Mouse (Mus musculus): ENCODE measurements around the gene Rbfox1.

Gene Rbfox1

DNA sequence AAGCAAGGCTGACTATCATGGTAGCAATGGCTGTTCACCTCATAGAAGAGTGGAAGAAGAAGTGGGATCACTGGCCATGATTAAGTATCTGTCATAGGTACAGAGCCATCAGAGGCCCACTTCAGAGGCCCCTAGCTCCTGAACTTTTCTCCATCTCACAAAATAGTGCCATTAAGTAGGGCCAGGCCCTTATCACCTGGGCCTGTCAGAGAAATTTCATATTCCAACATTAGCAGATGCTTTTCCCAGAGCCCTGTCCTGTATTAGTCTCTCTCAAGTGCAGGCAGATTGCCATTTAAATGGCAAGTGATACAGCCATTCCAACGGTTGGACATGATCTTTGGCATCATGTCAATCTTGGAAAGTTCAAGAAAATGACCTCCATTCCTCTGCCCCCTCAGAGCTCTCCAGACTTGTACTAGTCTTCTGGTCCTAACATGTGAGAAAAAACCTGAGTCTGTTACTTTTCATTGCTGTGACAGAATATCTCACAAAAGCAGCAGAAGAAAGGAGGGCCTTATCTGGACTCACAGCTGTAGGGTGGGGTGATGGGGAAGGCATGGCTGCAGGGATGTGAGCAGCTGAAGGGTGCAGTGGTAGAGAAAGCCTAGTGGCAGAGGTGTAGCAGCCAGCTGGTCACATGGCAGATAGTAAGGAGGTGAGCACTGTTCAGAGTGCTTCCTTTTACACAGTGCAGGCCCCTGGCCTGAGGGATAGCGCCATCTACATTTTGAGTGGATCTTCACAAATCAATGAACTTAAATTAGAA is 210.6 kb downstream of the Rbfox1 start:
- no peak for DNase-seq (ENCODE audit: low read depth, low spot score)

DNA sequence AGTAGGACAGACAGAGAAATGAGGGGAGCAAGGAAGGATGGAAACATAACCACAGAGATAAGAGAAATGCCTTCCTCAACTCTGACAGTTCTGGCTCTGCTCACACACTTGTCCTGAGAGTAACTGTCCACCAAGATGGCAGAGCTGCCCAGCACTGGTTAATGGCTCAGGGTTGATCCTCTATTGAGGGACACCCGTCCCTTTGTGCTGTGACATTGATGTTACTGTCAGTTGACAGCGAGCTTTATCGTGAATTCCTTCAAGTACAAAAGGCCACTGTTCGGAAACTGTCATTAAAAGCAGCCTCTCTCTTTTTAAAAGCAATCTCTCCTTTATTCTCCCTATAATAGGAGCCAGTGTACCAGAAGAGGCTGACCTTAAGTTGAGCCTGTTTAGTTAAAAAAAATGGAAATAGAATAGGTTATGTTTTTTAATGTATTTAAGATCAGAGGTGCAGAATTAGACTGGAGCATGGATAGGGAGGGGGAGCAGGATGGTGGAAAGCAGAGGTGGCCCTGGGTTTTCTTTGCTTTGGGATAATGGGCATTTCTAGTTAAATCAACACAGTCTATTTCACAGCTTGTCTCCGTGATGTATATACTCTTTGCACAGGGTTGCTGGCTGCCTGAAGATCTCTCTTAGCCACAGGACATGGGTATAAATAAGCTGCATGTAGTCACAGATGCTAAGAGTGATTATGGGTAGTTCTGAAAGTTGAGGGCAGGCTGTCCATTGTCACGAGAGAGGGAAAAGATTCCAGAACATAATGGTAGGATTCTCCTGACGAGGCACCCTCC is 212.3 kb downstream of the Rbfox1 start:
- DNase-seq (ENCODE audit: low read depth, low spot score): no peak

DNA sequence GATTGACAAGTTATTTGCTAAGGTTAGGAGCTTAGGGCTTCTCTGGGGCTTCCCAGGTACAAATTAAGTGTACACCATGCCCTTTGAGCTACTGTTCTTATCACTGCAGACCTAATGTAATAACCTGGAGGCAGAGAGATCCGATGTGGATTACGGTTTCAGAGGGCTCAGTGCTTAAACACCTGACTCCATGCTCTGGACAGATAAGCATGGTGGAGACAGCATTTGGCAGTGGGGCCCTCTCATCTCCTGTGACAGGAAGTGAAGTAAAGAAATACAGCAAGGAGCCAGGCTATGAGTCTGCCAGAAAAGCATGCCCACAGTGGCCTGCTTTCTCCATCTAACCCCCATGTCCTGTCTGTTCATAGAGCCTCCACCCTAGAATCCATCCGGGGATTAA is 213.0 kb downstream of the Rbfox1 start:
- DNase-seq (ENCODE audit: low read depth, low spot score): no peak

DNA sequence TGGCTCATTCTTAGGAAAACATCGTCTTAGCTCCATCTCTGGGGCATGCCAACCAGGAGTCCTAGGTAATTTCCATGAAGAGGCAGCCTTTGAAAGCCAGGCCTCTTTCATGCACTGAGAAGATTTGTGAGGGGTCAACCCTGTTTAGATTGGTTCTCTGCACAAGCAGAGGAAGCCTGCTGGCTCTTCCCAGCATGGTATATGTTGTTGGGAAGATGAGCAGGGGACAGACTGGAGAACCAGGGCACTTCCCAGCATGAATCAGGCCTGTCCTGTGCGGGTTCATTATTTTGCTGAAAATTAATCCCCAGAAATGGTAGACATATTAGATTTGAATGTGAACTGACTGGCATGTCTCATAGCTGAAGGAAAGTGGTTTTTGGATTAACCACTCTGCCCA is 214.4 kb downstream of the Rbfox1 start:
- DNase-seq (ENCODE audit: low read depth, low spot score): no peak

DNA sequence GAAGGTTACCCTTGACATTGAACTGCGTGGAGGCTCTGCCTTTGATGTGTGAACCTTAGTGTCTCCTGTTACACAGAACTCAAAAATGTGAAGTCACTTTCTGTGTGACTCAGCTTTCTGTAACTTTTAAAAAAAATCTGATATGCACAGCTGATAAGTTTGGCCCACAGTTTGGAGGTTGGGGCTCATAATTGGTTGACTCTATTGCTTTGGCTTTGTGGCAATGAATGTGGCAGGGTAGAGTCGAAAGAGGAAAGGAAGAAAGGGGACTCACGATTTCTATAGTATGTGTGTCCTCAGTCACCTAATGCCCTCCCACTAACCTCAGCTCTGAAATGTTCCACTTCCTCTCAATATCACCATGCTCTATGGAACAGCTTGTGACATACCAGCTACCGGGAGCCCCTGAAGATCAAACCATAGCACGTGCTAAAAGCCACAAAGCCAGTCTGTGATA is 215.3 kb downstream of the Rbfox1 start:
- DNase-seq (ENCODE audit: low read depth, low spot score): no peak

DNA sequence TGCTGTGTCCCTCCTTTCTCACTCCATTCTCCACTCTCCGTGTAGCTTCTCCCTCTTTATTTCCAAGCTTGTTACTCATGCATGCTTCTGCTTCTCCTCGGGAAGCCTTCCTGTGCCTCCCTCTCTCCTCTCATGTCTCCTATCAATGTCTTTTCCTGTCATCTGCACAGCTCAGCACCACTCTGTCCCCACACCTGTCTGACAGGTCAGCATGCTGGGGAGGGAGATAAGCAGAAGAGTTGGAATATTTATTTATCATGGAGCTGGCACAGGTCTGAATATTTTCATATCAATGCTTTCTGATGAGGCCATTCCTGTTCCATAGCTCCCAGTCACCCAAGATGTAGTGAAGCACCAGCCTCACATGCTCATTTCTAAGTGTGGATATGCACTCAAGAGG is 218.6 kb downstream of the Rbfox1 start:
- DNase-seq (ENCODE audit: low read depth, low spot score): no peak

DNA sequence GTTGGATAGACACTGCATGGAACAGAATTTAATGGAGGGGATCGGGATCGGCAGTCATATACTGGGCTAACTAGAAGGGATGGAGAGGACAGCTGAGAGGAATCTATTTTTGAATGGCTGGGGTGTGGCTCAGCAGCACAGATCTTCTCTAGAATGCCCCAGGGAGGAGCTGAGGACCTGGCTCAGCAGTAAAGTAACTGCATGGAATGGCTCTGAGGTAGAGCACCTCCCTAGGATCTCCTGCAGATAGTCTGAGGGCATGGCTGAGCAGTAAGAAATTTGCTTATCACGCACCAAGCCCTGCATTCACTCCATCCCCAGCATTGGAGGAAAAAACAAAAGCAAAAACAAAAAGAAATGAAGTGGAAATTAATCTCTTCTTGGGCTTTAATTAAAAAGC is 225.0 kb downstream of the Rbfox1 start:
- no peak for DNase-seq (ENCODE audit: low read depth, low spot score)

DNA sequence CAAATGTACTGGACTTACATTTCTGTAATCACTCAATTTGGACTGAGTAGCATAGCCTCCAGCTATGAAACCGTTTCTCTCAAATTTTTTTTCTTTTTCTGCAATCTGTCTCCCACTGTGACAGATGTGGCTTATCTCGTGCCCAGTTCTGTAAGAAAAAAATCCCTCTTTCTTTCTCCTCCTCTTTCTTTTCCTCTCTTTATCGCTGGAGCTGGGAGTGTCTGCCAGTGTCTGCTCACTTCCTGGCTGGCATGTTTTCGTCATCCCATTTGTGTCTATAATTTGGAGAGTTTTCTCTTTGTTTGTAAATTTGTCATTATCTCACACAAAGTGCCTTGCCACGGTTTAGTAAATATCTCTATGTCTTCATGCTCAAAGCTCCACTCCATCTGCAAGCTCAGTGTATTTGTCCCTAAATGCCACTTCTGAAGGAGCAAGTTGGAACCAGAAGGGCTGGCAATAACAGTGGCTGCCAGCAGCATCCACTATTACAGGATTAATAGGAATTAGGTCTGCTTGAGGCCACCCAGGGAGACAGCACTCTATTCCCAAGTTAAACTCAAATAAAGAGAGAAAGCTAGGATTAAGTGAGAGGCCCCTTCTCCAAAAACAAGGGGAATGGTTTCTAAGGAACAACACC is 228.8 kb downstream of the Rbfox1 start:
- no peak for DNase-seq (ENCODE audit: low read depth, low spot score)

DNA sequence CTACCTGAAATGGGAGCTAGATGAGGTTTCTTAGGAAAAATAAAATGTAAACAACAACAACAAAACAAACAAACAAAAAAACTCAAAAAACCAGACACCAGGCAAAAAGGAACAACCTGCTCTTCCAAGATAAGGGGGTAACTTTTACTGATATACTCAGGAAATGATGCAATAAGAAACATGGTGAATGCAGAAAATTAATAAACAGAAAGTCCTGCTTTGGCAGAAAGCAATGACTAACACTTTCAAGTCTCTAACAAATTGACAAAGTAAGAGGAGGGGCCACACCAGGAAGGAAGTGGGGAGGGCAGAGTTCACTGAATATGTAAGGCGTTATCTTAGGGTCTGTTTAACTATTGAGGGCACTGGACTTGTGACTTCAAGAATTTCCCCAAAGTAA is 234.3 kb downstream of the Rbfox1 start:
- no peak for DNase-seq (ENCODE audit: low read depth, low spot score)

DNA sequence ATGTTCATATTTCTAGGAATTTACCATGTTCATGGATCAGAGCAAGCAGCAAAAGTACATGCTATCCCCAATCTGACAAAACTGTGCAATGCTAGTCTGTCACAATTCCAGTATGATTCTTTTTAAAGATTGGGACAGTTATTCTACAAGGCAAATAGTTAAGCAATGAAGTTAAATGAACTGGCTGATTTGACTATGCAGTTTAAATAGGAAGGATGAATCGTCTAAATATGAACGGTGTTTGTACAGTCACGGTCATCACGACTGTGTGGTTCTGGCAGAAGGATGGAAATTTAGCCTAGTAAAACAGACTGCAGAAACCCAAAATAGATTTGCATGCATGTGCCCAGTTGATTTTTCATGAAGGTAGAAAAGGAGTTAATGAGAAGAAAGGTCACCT is 236.1 kb downstream of the Rbfox1 start:
- no peak for DNase-seq (ENCODE audit: low read depth, low spot score)

DNA sequence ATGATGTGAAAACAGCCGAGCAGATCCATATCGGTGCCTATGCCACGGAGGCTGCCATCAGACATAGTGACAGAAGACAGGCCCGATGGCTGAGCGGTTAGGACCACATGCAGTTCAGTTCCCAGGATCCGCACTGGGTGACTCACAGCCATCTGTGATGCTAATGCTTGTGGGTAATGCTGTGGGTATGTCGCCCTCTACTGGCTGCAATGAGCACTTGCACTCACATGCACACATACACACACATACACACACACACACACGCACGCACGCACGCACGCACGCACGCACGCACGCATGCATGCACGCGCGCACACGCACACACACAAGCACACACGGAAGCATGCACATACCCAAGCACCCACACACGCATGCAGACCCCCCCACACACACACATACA is 237.7 kb downstream of the Rbfox1 start:
- DNase-seq (ENCODE audit: low read depth, low spot score): no peak

DNA sequence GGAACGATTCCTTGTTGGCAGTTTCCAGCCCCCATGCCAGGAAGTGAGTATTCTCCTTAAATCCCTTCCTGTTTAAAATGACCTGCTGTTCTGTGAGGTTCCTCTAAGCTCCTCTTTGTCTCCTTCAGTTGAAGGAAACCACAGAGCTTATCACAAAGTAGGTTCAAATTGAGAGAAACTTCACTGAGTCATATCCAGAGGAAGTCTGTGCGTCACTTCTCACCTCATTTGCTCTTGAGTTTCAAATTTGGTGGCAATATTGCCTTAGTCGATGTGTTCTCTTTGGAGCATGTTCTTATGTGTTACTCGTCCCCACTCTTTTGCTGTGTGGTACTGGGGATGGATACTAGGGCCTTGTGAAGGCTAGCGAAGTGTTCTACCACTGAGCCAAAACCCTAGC is 243.2 kb downstream of the Rbfox1 start:
- no peak for DNase-seq (ENCODE audit: low read depth, low spot score)

DNA sequence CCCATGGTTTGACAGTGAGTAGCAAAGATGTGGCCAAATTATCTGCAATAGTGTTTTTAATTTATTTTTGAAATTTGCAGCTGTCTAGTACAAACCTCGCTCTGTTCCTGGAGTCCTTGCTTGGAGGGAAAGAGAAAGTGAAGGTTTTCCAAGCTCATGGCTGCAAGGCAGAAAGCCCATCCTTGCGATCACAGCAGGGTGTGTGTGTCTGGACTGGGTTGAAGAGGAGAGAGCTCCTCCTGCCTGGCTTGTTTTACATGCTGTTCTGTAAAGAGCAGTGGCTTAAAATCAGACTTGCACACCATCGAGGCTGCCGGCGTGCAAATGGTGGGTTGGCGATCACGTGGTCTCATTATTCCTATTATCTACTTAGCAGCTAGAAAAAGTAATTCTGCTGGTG is 249.9 kb downstream of the Rbfox1 start:
- DNase-seq (ENCODE audit: low read depth, low spot score): no peak

DNA sequence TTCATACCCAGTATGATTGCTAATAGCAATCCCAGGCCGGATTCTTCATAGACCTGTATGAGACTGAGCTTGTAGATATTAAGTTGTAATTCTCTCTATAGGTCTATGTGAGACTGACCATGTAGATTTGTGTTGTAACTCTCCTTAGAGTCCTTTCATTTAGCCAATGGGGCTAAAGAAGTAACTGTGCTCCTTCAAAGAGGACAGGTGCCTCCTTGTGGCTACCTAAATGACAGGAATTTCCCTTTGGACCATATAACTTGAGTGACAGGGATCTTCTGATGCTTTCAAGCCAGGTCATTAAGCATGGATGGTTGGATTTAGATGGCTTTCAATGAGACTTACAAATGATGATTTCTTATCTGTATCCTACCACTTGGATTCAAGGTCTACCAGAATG is 254.3 kb downstream of the Rbfox1 start:
- no peak for DNase-seq (ENCODE audit: low read depth, low spot score)

DNA sequence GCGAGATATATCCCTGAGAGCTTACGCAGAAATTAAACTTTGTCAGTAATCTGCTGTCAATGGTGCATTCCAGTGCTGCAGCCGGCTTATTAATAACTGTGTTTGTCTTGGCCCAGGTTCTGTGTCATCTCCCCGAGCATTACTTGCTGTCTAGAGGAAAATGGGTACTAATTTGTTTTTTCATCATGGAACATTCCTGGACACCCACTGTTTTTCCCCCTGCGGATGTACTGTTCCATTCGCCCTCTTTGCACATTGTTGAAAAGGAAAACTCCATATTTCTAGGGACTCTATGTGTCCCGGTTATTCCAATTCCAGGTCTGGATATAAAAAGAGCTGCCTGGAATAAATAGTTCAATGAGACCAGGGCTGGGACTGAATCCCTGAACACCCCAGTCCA is 262.8 kb downstream of the Rbfox1 start:
- DNase-seq (ENCODE audit: low read depth, low spot score): no peak

DNA sequence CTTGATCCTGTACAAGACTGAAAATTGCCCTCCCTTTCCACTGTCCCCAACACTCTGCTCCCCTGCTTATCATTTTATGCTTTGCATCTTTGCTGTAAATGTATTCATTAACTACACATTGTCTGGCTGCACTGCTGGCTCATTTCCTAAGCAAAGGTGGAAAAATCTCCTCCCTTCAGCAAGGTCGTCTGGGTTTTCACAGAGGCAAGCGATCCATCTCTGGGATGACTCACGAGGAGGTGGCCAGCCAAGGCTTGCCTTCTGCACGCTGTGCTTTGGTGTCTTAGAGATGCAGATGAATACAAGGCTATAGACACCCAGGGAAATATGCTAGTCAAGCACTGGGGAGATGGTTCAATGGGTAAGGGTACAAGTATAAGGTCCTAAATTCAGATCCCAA is 264.2 kb downstream of the Rbfox1 start:
- DNase-seq (ENCODE audit: low read depth, low spot score): no peak

DNA sequence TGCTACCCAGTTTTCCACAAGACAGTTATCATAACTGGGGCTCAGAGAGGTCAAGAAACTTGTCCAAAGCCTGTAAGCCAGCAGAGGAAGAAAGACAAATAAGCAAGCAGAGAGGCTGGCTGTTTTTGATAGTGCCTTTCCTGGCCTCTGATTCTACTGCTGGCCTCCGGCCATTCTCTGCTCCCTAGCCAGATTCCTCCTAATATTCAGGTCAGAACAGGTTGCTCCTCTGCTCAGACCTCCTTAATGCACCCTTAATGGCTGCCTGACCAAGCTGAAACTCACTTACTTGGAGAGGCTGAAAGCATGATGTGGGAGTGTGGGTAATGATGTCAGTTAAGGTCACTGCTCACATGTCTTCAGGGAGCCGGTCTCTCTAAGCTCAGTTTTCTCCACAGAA is 270.4 kb downstream of the Rbfox1 start:
- no peak for DNase-seq (ENCODE audit: low read depth, low spot score)

DNA sequence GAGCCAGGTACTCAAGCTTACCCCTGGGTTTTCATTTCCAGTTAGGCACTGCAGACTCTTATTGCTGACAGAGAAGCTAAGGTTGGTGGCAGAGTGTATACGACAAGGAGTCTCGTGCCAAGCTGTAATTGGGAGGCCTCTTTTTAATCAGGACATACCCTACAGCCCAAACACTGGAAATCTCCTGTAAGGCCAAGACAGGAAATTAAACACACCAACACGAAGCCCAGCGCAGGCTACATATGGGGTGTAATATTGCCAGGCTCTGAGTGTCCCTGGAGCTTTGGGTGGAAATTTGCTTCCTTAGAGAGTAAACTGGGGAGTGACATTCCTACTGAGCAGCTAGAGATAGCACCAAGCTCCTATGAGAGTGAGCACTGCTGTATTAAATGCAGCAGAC is 279.3 kb downstream of the Rbfox1 start:
- no peak for DNase-seq (ENCODE audit: low read depth, low spot score)

DNA sequence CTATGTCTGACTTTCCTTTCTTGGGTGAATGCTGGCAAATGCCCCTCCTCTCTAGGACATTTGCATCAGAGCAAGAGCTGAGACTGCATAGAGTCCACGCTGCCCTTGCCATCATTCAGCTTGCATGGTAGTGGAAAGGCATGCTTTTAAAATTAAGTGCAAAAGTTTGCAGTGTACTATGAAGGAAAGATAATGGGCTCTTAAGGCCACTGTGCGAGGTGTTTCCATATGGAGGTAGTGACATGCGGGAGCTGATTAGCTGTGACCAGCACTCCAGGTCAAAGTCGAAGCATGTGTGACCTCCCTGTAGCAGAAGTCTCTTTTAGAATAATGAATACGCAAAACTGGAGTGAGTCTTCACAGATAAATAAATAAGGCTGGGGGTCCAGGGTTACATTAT is 284.2 kb downstream of the Rbfox1 start:
- no peak for DNase-seq (ENCODE audit: low read depth, low spot score)

DNA sequence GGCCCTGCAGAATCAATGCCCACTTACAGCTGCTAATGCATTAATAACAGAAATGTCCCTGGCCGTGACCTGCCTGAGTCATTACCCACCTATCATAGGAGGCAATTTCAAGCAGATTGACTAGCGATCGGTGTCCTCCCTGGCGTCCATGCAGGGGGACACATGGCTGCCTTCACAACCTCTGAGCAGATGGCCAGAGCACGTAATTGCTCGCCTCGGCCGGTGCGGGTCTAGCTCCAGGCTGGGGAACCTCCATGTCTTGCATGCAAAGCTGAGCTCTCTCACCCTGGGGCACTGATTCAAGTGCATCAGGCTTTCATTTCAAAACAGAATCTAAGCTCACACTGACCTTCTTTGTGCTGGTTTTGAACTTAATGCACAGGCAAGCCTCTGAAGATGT is 295.7 kb downstream of the Rbfox1 start:
- DNase-seq (ENCODE audit: low read depth, low spot score): no peak

DNA sequence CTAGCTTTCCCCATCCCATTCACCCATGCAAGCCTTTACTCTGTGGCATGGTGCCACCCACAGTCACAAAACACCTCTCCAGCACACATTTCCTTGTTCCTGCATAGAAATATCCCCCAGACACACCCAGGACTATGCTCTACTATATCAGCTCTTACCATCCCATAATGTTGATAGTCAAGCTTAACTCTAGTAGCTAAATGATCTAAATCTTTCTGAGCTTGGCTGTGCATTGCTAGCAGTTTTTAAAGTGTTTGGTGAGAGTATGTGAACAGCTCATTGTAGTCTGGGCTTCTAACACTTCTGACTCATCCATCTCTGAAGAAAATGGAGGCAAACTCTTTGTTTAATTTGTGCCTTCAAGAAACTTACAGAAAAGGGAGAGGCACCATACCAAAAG is 297.2 kb downstream of the Rbfox1 start:
- no peak for DNase-seq (ENCODE audit: low read depth, low spot score)

DNA sequence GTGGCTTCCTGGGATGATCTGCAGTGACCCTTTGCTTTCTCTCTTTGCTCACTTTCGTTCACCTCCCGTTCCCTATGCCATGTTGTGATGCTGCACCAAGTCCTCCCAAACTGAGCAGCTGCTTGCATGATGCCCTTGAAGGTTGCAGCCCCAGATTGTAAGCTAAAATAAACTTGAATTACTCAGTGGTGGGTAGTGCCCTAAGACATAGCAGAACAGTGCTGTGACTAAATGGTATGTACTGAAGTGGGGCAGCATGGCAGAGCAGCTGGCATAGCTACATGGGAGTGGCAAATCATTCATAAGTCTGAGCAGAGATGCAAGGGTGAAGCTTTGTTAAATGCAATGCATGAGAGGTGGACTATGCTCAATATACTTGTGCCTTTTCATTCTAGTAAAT is 307.2 kb downstream of the Rbfox1 start:
- DNase-seq (ENCODE audit: low read depth, low spot score): no peak

DNA sequence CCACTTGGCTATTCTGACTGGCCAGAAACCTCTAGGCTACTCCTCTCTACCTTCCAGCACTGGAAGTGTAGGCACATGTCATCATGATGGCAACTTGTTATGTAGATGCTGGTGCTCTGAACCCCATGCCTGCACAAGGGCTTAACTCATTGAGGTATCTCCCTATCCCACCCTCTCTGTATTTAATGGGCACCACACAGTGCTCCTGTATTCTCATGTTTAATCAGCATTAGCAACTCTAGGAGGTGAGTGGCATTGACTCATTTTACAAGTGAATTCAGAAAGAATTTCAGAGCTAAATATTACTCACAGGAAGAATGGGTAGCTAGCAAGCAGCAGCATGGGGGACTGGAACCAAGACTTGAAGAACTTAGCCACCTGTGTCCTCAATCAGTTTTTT is 321.3 kb downstream of the Rbfox1 start:
- no peak for DNase-seq (ENCODE audit: low read depth, low spot score)

Measured in 3T3-L1 (cell line).